Mouse (Mus musculus): ENCODE data around the gene Lrig1. TPM values are rescaled to one million over a fixed set of nuclear protein-coding genes. Genes with fewer than 3 reads are reported as not detected.

Lrig1 gene
- polyA plus RNA-seq, 1 experiment, result 0.32 TPM

DNA sequence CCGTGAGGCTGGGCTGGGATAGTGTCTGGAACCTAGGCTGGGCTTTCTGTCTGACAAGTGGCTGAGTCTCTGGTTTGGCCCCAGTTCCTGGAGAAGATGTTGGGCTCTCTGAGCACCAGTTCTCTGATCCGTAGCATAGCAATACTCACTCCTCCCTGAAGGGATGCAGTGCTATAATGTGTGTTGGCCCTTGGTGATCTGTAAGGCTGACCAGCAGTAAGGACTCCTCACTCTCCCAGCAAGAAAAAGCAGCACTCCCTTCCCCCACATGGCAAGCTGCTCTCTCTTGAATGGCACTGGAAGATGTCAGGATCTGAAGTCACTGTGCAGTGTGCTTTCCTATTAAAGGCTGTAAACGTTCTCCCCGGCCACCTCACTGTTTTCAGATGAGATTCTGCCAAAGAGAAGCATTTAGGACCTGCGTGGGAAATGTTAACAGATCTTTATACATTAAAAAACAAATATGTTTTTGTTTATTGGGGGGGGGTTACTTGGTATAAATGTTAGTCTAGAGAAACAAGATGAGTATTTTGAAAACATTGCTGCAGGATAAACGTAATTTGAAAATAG is 105.8 kb downstream of the Lrig1 start:
- Histone ChIP-seq H3K4me3 (ENCODE audit: insufficient read depth, low read length) (no peak overlapping the region), H3K4me1 (ENCODE audit: control insufficient read depth, insufficient read depth, low read length) (no peaks in the 10 kb centered on the region), H3K27ac (ENCODE audit: insufficient read depth, low read depth, low read length) (no peak overlapping the region)
- TF ChIP-seq POLR2A (IDR thresholded peaks at IDR 0.05; ENCODE audit: borderline replicate concordance, low read depth, low read length) (no peak), CTCF (IDR thresholded peaks at IDR 0.05; ENCODE audit: low read depth, low read length) (no peak)

DNA sequence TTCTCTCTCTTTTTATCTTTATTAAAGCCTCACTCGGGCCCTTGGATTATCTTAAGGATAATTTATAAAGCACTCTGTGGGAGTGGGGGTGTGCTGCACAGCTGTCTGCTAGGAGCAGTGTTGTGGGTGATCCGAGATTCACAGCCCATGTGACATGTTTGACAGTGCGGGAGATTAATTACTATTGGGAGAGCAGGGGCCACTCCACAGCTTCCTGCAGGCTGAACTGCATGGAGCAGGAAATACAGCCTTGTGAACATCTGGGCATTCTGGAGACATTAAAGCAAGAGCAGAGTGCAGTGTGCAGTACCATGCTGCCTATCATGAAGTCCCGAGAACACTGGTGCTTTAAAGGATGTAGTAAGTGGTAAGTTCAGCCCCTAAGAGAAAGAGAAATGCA is 107.2 kb downstream of the Lrig1 start:
- Histone ChIP-seq H3K4me3 (ENCODE audit: insufficient read depth, low read length) (no peak overlapping the region), H3K27ac (ENCODE audit: insufficient read depth, low read depth, low read length) (no peak overlapping the region), H3K4me1 (ENCODE audit: control insufficient read depth, insufficient read depth, low read length) (no peaks in the 10 kb centered on the region)
- TF ChIP-seq CTCF (IDR thresholded peaks at IDR 0.05; ENCODE audit: low read depth, low read length) (no peak), POLR2A (IDR thresholded peaks at IDR 0.05; ENCODE audit: borderline replicate concordance, low read depth, low read length) (no peak)

- Histone ChIP-seq H3K4me3 (ENCODE audit: insufficient read depth, low read length) (no peak overlapping the region), H3K4me1 (ENCODE audit: control insufficient read depth, insufficient read depth, low read length) (no peaks in the 10 kb centered on the region), H3K27ac (ENCODE audit: insufficient read depth, low read depth, low read length) (no peak overlapping the region)
- TF ChIP-seq CTCF (IDR thresholded peaks at IDR 0.05; ENCODE audit: low read depth, low read length) (no peak), POLR2A (IDR thresholded peaks at IDR 0.05; ENCODE audit: borderline replicate concordance, low read depth, low read length) (no peak)
Observed at GRCm38 (mm10) chr6:94592243-94592642, 107.7 kb downstream of the Lrig1 start.

- TF ChIP-seq POLR2A (IDR thresholded peaks at IDR 0.05; ENCODE audit: borderline replicate concordance, low read depth, low read length), result no peak
- no peak for TF ChIP-seq CTCF (IDR thresholded peaks at IDR 0.05; ENCODE audit: low read depth, low read length)
- Histone ChIP-seq H3K4me3 (ENCODE audit: insufficient read depth, low read length) (no peak overlapping the region), H3K4me1 (ENCODE audit: control insufficient read depth, insufficient read depth, low read length) (no peaks in the 10 kb centered on the region)
Observed at GRCm38 (mm10) chr6:94588365-94588764, 111.6 kb downstream of the Lrig1 start.

DNA sequence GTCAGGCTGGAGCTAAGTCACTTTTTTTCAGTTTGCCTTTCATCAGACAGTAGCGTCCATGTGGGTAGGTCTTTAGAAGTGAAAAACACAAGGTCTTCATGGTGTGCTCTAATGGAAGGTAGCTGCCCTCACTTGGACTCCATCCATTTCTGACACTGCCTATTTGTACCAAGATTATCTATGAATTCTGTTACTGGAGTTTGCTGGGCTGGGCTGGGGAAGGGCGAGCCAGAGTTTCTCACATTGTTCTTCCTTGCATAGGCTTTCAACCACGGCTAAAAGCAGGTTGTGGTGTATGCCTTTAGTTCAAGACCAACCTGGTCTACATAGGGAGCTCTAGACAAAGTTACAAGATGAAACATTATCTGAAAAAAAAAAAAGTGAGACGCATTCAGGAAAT is 115.0 kb downstream of the Lrig1 start:
- no peaks in the 10 kb centered on the region for H3K4me1 ChIP-seq (ENCODE audit: control insufficient read depth, insufficient read depth, low read length)
- no peak overlapping the region for H3K27ac ChIP-seq (ENCODE audit: insufficient read depth, low read depth, low read length)
- TF ChIP-seq POLR2A (IDR thresholded peaks at IDR 0.05; ENCODE audit: borderline replicate concordance, low read depth, low read length) (no peak), CTCF (IDR thresholded peaks at IDR 0.05; ENCODE audit: low read depth, low read length) (no peak)
- no peak overlapping the region for H3K4me3 ChIP-seq (ENCODE audit: insufficient read depth, low read length)

More at GRCm38 (mm10) chr6:94588365-94588764, 111.6 kb downstream of the Lrig1 start:
- no peak overlapping the region for H3K27ac ChIP-seq (ENCODE audit: insufficient read depth, low read depth, low read length)

GRCm38 (mm10) chr6:94584147-94584695 is 115.7 kb downstream of the Lrig1 start:
- Histone ChIP-seq H3K27ac (ENCODE audit: insufficient read depth, low read depth, low read length) (no peak overlapping the region), H3K4me1 (ENCODE audit: control insufficient read depth, insufficient read depth, low read length) (no peaks in the 10 kb centered on the region), H3K4me3 (ENCODE audit: insufficient read depth, low read length) (no peak overlapping the region)
- TF ChIP-seq POLR2A (IDR thresholded peaks at IDR 0.05; ENCODE audit: borderline replicate concordance, low read depth, low read length) (no peak), CTCF (IDR thresholded peaks at IDR 0.05; ENCODE audit: low read depth, low read length) (no peak)

GRCm38 (mm10) chr6:94582055-94582454 is 117.9 kb downstream of the Lrig1 start:
- Histone ChIP-seq H3K27ac (ENCODE audit: insufficient read depth, low read depth, low read length) (no peak overlapping the region), H3K4me3 (ENCODE audit: insufficient read depth, low read length) (no peak overlapping the region), H3K4me1 (ENCODE audit: control insufficient read depth, insufficient read depth, low read length) (no peaks in the 10 kb centered on the region)
- TF ChIP-seq POLR2A (IDR thresholded peaks at IDR 0.05; ENCODE audit: borderline replicate concordance, low read depth, low read length) (no peak), CTCF (IDR thresholded peaks at IDR 0.05; ENCODE audit: low read depth, low read length) (no peak)

DNA sequence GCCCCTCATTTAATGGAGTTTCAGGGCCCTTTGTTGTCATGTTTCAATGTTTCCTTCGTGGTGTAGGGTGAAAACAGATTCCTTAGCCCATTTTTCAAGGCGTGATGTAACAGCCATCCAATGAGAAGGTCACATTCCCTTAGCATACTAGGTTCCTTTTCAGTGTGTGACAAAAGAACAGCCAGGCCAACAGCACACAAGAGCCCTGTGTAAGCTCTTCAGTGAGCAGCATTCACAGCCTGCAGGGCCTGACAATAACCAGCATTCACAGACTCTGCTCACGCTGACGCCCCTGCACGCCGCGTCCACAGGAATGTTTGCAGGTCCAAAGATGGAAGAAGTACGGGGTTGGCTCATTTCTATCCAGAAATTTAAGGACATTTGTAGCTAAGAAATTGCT is 122.0 kb downstream of the Lrig1 start:
- no peaks in the 10 kb centered on the region for H3K4me1 ChIP-seq (ENCODE audit: control insufficient read depth, insufficient read depth, low read length)

GRCm38 (mm10) chr6:94575526-94576166 is 124.3 kb downstream of the Lrig1 start:
- H3K4me1 ChIP-seq (ENCODE audit: control insufficient read depth, insufficient read depth, low read length), result no peaks in the 10 kb centered on the region
- H3K4me3 ChIP-seq (ENCODE audit: insufficient read depth, low read length), result no peak overlapping the region
- TF ChIP-seq POLR2A (IDR thresholded peaks at IDR 0.05; ENCODE audit: borderline replicate concordance, low read depth, low read length), result no peak
- TF ChIP-seq CTCF (IDR thresholded peaks at IDR 0.05; ENCODE audit: low read depth, low read length), result no peak
- no peak overlapping the region for H3K27ac ChIP-seq (ENCODE audit: insufficient read depth, low read depth, low read length)

More for the DNA sequence above, 122.0 kb downstream of the Lrig1 start:
- Histone ChIP-seq H3K27ac (ENCODE audit: insufficient read depth, low read depth, low read length) (no peak overlapping the region), H3K4me3 (ENCODE audit: insufficient read depth, low read length) (no peak overlapping the region)
- TF ChIP-seq CTCF (IDR thresholded peaks at IDR 0.05; ENCODE audit: low read depth, low read length), result no peak
- TF ChIP-seq POLR2A (IDR thresholded peaks at IDR 0.05; ENCODE audit: borderline replicate concordance, low read depth, low read length), result no peak

- H3K4me1 ChIP-seq (ENCODE audit: control insufficient read depth, insufficient read depth, low read length), result no peaks in the 10 kb centered on the region
- TF ChIP-seq CTCF (IDR thresholded peaks at IDR 0.05; ENCODE audit: low read depth, low read length), result no peak
- TF ChIP-seq POLR2A (IDR thresholded peaks at IDR 0.05; ENCODE audit: borderline replicate concordance, low read depth, low read length), result no peak
- no peak overlapping the region for H3K4me3 ChIP-seq (ENCODE audit: insufficient read depth, low read length)
- H3K27ac ChIP-seq (ENCODE audit: insufficient read depth, low read depth, low read length), result no peak overlapping the region
Observed at GRCm38 (mm10) chr6:94568040-94568439, 131.9 kb downstream of the Lrig1 start.

All from bone marrow macrophage, adult 2 months (primary cell).